Mouse (Mus musculus) lung, postnatal 0 days (tissue): Measurements from ENCODE around the gene Ppl. TPM values are rescaled to one million over a fixed set of nuclear protein-coding genes. Genes with fewer than 3 reads are reported as not detected.
A peak's percentile ranks its signal among the peaks of the same experiment; 100 is the strongest.

Experiments
- ATAC-seq: fragments of 200-750 bp; cut with Nextera tagmentation; 2 replicates; pipeline ENCODE4 v1.8.0; 2017; ENCODE audit warnings: moderate library complexity
- DNase-seq: peaks from one replicate; pipeline ENCODE4 v3.0.0-alpha.2; 2016; ENCODE audit warnings: low spot score
- H3K27ac ChIP-seq: fragments of 300-500 bp; sonication (generic); 2 replicates; pipeline ENCODE4 v1.5.1; 2014; ENCODE audit warnings: antibody characterized with exemption, mild to moderate bottlenecking, low read length, mixed read lengths
- H3K27me3 ChIP-seq: fragments of 300-500 bp; sonication (generic); replicated peaks from 2 replicates; pipeline ENCODE4 v1.6.1; 2014; ENCODE audit warnings: low read length, mixed read lengths; ENCODE audit not compliant: insufficient read depth
- H3K36me3 ChIP-seq: fragments of 300-500 bp; sonication (generic); 2 replicates; pipeline ENCODE4 v1.6.1; 2014; ENCODE audit warnings: low read length, mixed read lengths; ENCODE audit not compliant: insufficient read depth
- H3K4me1 ChIP-seq: fragments of 300-500 bp; sonication (generic); 2 replicates; pipeline ENCODE4 v1.6.1; 2014; ENCODE audit warnings: antibody characterized with exemption, low read depth, low read length, mixed read lengths; ENCODE audit not compliant: insufficient read depth
- H3K4me2 ChIP-seq: fragments of 300-500 bp; sonication (generic); replicated peaks from 2 replicates; pipeline ENCODE4 v1.6.1; 2014; ENCODE audit warnings: low read depth, mild to moderate bottlenecking, low read length, moderate library complexity, mixed read lengths
- H3K4me3 ChIP-seq: fragments of 300-500 bp; sonication (generic); 2 replicates; pipeline ENCODE4 v1.5.1; 2014; ENCODE audit warnings: low read depth, low read length
- H3K9ac ChIP-seq: fragments of 300-500 bp; sonication (generic); replicated peaks from 2 replicates; pipeline ENCODE4 v1.6.1; 2014; ENCODE audit warnings: low read depth, mild to moderate bottlenecking
- H3K9me3 ChIP-seq: fragments of 300-500 bp; sonication (generic); 2 replicates; pipeline ENCODE4 v1.6.1; 2016; ENCODE audit warnings: low read length, mixed read lengths
- CTCF ChIP-seq: IDR thresholded peaks from 2 replicates; pipeline ENCODE4 v1.5.1; 2016; ENCODE audit warnings: antibody characterized with exemption, mild to moderate bottlenecking
- EP300 ChIP-seq: IDR thresholded peaks from 2 replicates; pipeline ENCODE4 v1.6.1; 2016; ENCODE audit warnings: antibody characterized with exemption, mild to moderate bottlenecking, control low read depth
- whole genome bisulfite sequencing: fragments of 180-500 bp; shearing (Covaris S2); extraction: QIAGEN DNeasy Blood & Tissue Kit; methylation state at CpG from one replicate; pipeline ENCODE4 v1.1.7; 2014; 5-methylcytosine and 5-hydroxymethylcytosine counted together
- polyA plus RNA-seq: library from polyadenylated mRNA; unstranded; fragments of >200 nt; fragmentation: Nextera tagmentation; extraction: Ambion mirVana; gene quantifications from 2 replicates; pipeline ENCODE4 v1.2.1, GENCODE M21; 2015

Ppl gene
- polyA plus RNA-seq, 1 experiment from 2014 or later, result 10.4 TPM

DNA sequence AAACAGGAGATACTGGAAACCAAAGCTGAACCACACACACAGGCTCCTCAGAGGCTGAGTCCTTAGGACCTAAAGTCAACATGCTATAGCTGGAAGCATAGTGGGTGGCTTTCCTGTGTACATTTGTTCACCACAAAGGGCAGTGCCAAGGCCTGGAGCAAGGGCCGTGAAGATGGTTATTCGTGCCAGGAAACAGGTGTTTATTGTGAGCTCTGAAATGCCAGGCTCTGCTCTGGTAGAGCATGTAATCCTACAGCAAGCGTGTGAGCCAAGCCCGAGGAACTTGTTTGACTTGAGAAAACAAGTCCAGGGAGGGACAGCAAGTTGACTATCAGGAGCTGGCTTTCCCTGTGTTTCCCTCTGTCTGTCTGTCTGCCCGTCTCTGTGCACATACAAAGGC is 38.9 kb downstream of the Ppl start:
- H3K4me3 ChIP-seq, result no peak overlapping the region
- no peaks in the 10 kb centered on the region for H3K27me3 ChIP-seq
- DNase-seq (no peak), ATAC-seq (no peak)
- no peak overlapping the region for H3K9ac ChIP-seq
- no peak overlapping the region for H3K4me2 ChIP-seq
- H3K36me3 ChIP-seq, result peaks cover 4% of the 10 kb centered on the region; the same call in 1 of the 2 replicates
- no peaks in the 10 kb centered on the region; the same call in 1 of the 2 replicates for H3K4me1 ChIP-seq
- H3K27ac ChIP-seq, result no peak overlapping the region
- WGBS, result 55% methylated on average over 5 of the region's 5 CpGs
- TF ChIP-seq EP300, result no peak
- TF ChIP-seq CTCF, result no peak
- no peaks in the 10 kb centered on the region for H3K9me3 ChIP-seq

DNA sequence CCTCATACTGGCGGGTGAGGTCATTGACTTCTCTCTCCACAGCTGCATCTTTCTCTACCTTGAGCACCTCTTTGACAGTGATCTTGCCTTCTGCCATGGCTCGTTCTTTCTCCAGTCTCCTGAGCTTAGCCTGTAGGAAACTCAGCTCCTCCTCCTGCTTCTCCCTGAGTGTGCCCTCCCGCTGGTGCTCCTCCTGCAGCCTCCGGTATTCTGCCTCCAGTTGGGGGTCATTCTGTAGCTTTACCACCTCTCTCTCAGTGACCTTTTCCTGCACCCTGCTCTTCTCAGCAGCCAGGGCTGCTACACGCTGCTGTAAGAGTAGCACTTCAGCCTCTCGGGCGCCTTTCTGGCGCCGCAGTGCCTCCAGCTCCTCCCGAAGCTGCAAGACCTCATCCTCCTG is 43.2 kb downstream of the Ppl start:
- H3K9ac ChIP-seq, result no peak overlapping the region
- H3K4me3 ChIP-seq, result no peak overlapping the region
- H3K4me1 ChIP-seq, result no peaks in the 10 kb centered on the region
- H3K9me3 ChIP-seq, result no peaks in the 10 kb centered on the region
- H3K4me2 ChIP-seq, result no peak overlapping the region
- TF ChIP-seq EP300 (no peak), CTCF (no peak)
- H3K27ac ChIP-seq, result no peak overlapping the region
- no peak for ATAC-seq
- 60% methylated on average over 10 of the region's 10 CpGs for WGBS
- H3K27me3 ChIP-seq, result no peaks in the 10 kb centered on the region
- H3K36me3 ChIP-seq, result peaks cover 24% of the 10 kb centered on the region
- no peak for DNase-seq

DNA sequence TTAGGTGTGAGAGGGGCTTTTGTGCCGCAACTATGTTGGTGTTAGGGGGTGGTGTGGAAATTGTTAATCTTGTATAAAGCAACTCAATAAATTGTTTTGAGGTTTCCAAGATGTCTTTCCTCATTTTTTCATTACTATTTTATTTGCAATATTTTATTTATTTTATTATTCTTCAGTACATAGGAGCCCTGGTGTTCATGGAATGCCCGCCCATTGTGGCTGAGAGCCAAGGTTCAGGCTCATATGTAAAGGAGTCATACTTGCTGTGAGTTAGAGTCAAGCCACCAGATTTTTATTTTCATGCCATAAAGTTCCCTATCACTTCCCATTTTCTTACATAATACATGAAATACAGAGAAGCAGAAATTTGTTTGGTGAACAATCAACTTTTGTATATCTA is 46.0 kb downstream of the Ppl start:
- Histone ChIP-seq H3K36me3 (peaks cover 41% of the 10 kb centered on the region), H3K27me3 (no peaks in the 10 kb centered on the region), H3K9ac (no peak overlapping the region), H3K4me3 (no peak overlapping the region), H3K4me2 (no peak overlapping the region), H3K27ac (no peak overlapping the region), H3K4me1 (no peaks in the 10 kb centered on the region), H3K9me3 (no peaks in the 10 kb centered on the region)
- TF ChIP-seq EP300 (no peak), CTCF (no peak)
- DNase-seq (no peak), ATAC-seq (no peak)
- 100% methylated on average over 2 of the region's 2 CpGs for WGBS

DNA sequence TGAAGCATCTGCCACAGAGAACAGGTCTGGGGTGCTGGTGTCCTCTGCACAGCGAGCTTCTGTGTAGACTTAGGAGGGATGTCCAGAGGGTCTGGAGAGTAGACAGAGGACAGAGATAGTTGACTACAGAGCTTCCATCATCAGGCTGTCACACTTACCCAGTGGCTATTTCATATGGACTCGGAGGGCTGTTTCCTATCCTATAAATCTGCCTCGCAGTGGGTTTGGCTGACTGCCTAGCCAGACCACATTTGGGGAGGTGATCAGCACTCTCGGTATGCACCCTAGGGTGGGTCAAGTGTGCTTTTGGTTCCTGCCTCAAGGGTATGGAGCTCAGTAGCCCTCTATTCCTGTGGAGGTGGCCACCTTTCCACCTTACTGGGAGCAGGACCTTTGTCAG is 47.0 kb downstream of the Ppl start:
- Histone ChIP-seq H3K27me3 (no peaks in the 10 kb centered on the region), H3K4me2 (no peak overlapping the region), H3K4me1 (no peaks in the 10 kb centered on the region), H3K9me3 (no peaks in the 10 kb centered on the region), H3K4me3 (no peak overlapping the region), H3K36me3 (peaks cover 43% of the 10 kb centered on the region), H3K27ac (no peak overlapping the region), H3K9ac (no peak overlapping the region)
- ATAC-seq (no peak), DNase-seq (no peak)
- WGBS, result 77% methylated on average over 4 of the region's 4 CpGs
- TF ChIP-seq EP300, result no peak
- TF ChIP-seq CTCF, result no peak

DNA sequence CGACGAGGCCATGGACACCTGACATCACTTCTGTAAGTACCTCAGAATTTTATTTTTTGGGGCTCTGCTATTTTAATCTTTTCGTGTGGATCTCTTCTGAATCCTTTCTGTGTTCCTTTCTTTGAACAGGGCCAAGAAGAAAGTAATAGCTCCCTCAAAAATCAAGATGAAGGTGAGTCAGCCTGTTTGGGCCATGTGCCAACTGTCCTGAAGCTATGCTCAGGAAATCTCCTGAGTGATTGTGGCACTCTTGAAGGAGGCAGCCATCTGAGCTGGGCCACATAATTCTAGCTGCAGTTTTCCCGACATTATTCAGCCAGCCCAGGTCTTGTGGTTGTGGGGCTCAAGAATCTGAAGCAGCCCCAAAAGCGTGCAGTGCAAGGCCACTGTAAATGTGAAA is 57.9 kb downstream of the Ppl start:
- Histone ChIP-seq H3K4me2 (no peak overlapping the region), H3K27me3 (no peaks in the 10 kb centered on the region), H3K4me3 (no peak overlapping the region), H3K36me3 (peaks cover 74% of the 10 kb centered on the region), H3K4me1 (no peaks in the 10 kb centered on the region), H3K9ac (no peak overlapping the region), H3K27ac (no peak overlapping the region), H3K9me3 (no peaks in the 10 kb centered on the region)
- no peak for TF ChIP-seq CTCF
- TF ChIP-seq EP300, result no peak
- DNase-seq, result peak; percentile 27
- no peak for ATAC-seq
- WGBS, result 82% methylated on average over 5 of the region's 5 CpGs

DNA sequence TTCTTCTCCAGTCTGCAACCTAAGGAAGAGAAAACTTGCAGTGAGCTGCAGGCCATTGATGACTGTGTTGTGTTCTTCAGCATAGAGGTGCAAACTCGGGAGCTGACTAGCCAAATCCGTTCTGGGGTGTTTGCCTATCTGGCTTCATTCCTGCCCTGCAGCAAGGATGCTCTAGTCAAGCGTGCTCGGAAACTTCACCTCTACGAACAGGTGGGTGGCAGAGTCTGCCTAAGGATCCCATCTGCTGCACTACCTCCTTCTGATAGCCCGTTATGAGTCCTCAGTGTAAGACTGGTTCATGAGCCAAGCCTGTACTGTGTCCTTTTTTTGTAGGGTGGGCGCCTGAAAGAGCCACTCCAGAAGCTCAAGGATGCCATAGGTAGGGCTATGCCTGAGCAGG is 60.2 kb downstream of the Ppl start:
- Histone ChIP-seq H3K36me3 (peaks cover 61% of the 10 kb centered on the region), H3K27me3 (no peaks in the 10 kb centered on the region), H3K4me1 (no peaks in the 10 kb centered on the region), H3K4me2 (no peak overlapping the region), H3K27ac (no peak overlapping the region), H3K9ac (no peak overlapping the region), H3K9me3 (no peaks in the 10 kb centered on the region), H3K4me3 (no peak overlapping the region)
- 95% methylated on average over 7 of the region's 7 CpGs for WGBS
- DNase-seq (no peak), ATAC-seq (no peak)
- TF ChIP-seq EP300, result no peak
- no peak for TF ChIP-seq CTCF

DNA sequence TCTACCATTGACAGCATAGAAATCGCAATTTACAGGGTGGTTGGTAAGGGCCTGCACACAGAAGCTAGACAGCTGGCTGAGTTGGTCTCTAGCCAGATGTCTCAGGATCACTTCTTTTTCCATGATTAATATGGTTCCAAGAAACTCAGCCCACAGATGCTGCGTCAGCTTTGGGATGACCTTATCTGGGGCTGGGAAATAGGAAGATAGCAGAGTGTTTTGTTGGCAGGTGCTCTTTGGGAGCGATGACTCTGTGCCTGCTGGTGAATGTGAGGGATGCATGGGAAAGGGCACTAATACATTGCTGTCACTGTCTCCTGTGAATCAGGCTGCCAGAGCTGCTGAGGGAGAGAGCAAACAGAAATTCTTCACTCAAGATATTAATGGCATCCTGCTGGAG is 61.9 kb downstream of the Ppl start:
- TF ChIP-seq CTCF (no peak), EP300 (no peak)
- Histone ChIP-seq H3K9ac (no peak overlapping the region), H3K36me3 (peaks cover 47% of the 10 kb centered on the region), H3K27me3 (no peaks in the 10 kb centered on the region), H3K9me3 (no peaks in the 10 kb centered on the region), H3K4me3 (no peak overlapping the region), H3K4me1 (no peaks in the 10 kb centered on the region), H3K4me2 (no peak overlapping the region), H3K27ac (no peak overlapping the region)
- ATAC-seq (peak; percentile 41), DNase-seq (peak; percentile 23)
- WGBS, result 72% methylated on average over 3 of the region's 3 CpGs
